Mouse (Mus musculus): ENCODE measurements around the gene Dchs1.

DNA sequence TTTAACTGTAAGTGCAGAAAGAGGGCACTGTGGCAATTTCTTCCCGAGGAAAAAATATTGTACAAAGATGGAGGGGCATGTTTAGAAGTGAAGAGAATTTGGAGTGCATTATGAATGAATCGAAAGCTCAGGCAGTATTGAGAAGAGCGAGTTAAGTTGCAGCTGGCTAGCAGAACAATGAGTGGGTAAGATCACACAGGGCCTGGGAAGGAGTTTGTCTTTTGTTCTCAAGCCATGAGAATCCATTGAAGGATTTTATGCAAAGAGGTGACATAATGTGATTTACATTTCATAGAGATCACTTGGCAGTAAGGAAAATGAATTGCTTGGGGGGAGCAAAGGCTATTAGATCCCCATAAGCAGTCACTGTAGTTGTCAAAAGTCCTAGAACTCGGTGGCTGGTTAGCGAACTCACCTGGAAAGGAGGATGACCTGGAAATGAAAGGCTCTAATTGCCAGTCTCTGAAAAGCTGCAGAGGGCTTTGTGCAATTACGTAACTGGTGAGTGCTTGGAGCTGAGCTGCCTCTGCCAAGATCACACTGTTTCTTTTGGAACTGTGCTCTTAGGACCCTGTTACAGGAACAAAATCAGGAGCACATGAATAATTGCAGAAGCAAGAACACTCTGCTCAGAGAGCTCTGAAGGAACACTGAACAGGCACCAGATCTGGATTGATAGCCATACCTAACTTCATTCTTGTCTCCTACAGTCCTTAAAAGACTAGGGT lies 58.6 kb downstream of the Dchs1 start:
- TF ChIP-seq CTCF (IDR thresholded peaks at IDR 0.05 in 2 of 3, conservative IDR thresholded peaks at IDR 0.05 in 1 of 3; ENCODE audit: control insufficient read depth in 1 of 3, insufficient read depth in 1 of 3, low read depth in 2 of 3, low read length in 3 of 3, poor library complexity in 1 of 3, severe bottlenecking in 1 of 3) (no peak), GATA1 (IDR thresholded peaks at IDR 0.05; ENCODE audit: low read depth, low read length) (no peak), POLR2A (IDR thresholded peaks at IDR 0.05; ENCODE audit: control insufficient read depth in 1 of 2, insufficient read depth in 1 of 2, low read depth in 1 of 2, low read length in 2 of 2, poor library complexity in 1 of 2) (no peak), MYC (IDR thresholded peaks at IDR 0.05; ENCODE audit: low read depth, low read length) (no peak), EP300 (IDR thresholded peaks at IDR 0.05; ENCODE audit: low read depth in 1 of 2, low read length in 2 of 2) (no peak), ETS1 (IDR thresholded peaks at IDR 0.05; ENCODE audit: low read depth, low read length) (no peak), ZC3H11A (IDR thresholded peaks at IDR 0.05; ENCODE audit: low read depth, low read length) (no peak), HCFC1 (IDR thresholded peaks at IDR 0.05; ENCODE audit: low read depth, low read length) (no peak), ZNF384 (IDR thresholded peaks at IDR 0.05; ENCODE audit: low read depth, low read length) (no peak), MAX (IDR thresholded peaks at IDR 0.05; ENCODE audit: low read length) (no peak), E2F4 (IDR thresholded peaks at IDR 0.05; ENCODE audit: borderline replicate concordance, low read depth, low read length) (no peak), TCF12 (IDR thresholded peaks at IDR 0.05; ENCODE audit: low read depth, low read length) (no peak)
